Comparison of ENCODE assay signal across 18 mouse cellular contexts in the genomic region with DNA sequence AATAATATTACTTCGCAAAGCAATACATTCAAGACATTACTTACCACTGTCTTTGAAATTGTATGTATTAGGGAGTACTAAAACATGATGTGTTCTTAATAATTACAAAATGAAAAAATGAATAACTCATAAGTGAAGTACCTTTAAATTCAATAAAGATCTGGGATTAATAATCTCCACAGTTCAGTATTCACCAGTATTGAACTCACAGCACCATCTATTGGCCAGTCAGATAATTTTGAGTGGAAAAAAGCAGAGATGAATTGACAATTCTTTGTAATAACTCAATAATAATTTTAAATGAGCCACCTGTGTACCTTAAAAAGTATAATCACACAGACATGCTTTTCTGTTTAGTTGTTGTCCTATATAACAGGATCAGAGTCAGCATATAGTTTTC.
DNase-seq lines count a peak whose midpoint lies in the region; ATAC-seq and TF ChIP-seq lines count a peak whose summit lies in the region.
"Had no signal": no experiment of that assay in that cellular context is flagged by ENCODE, and none has a peak within 500 bp of the region (broad histone marks: within the 10 kb centered on the region; RNA-seq: fewer than 3 reads in every experiment).

No protein-coding gene starts in this region.

- no peak for TF ChIP-seq POLR2A in heart, adult 2 months (IDR thresholded peaks at IDR 0.05; ENCODE audit: insufficient read depth, low read depth, low read length)
- TF ChIP-seq POLR2A in CH12.LX (IDR thresholded peaks at IDR 0.05; ENCODE audit: low read depth, low read length) = no peak
- TF ChIP-seq POLR2A in brain, embryonic 14.5 days (IDR thresholded peaks at IDR 0.05; ENCODE audit: borderline replicate concordance, extremely low read depth, insufficient read depth, insufficient read length, poor library complexity, severe bottlenecking) = no peak
- no peak for TF ChIP-seq POLR2A in cerebellum, adult 2 months (IDR thresholded peaks at IDR 0.05; ENCODE audit: borderline replicate concordance, insufficient read depth, low read length)

- WGBS in heart, adult 2 months = 86% methylated on average over 1 of the region's 1 CpGs
- WGBS in lung, embryonic 14.5 days = 88% methylated on average over 1 of the region's 1 CpGs
- WGBS in cerebellum, adult 2 months = 95% methylated on average over 1 of the region's 1 CpGs

- no peak overlapping the region for H3K27ac ChIP-seq in heart, adult 2 months
- no peak overlapping the region for H3K27ac ChIP-seq in lung, embryonic 14.5 days (ENCODE audit: low read depth)
- no peak overlapping the region for H3K27ac ChIP-seq in CH12.LX (ENCODE audit: insufficient read depth, low read depth)
- H3K27ac ChIP-seq in cerebellum, adult 2 months (ENCODE audit: insufficient read depth, low read length) = no peak overlapping the region
- H3K27ac ChIP-seq: embryonic facial prominence, embryonic 15.5 days; kidney, embryonic 15.5 days; neural tube, embryonic 13.5 days had no signal

- dilution Hi-C loops in CH12.LX (cut with MboI; ENCODE audit: extremely low pct_ligation_motif_present, extremely low pct_unique_long_range_greater_than_20kb, low sequenced_read_pairs) = no loop called here

- intact Hi-C loops in heart, adult 2 months (cut with DNase I) = no loop called here

- TF ChIP-seq EP300 in heart, adult 2 months (IDR thresholded peaks at IDR 0.05; ENCODE audit: insufficient read depth, low read depth, low read length) = no peak
- no peak for TF ChIP-seq EP300 in CH12.LX (IDR thresholded peaks at IDR 0.05; ENCODE audit: low read length)

- DNase-seq in heart, adult 2 months = no peak
- DNase-seq in heart, adult 18-20 months = no peak
- peak; percentile 5 for DNase-seq in lung, embryonic 14.5 days
- DNase-seq in lung, postnatal 36 days = no peak
- no peak for DNase-seq in CH12.LX (ENCODE audit: extremely low read depth)
- peak; percentile 37 for DNase-seq in brain, embryonic 14.5 days (ENCODE audit: low read depth)
- DNase-seq in cerebellum, adult 2 months = no peak
- DNase-seq: adrenal gland, adult 2 months; cerebellum, adult 18-20 months; kidney, adult 11 months; thymus, postnatal 36 days had no signal

- peak; percentile 46 for TF ChIP-seq RAD21 in CH12.LX (IDR thresholded peaks at IDR 0.05; ENCODE audit: low read depth, low read length)

- no peak overlapping the region for H3K4me3 ChIP-seq in heart, adult 2 months
- H3K4me3 ChIP-seq in lung, embryonic 14.5 days (ENCODE audit: low read depth, low read length) = no peak overlapping the region
- no peak overlapping the region for H3K4me3 ChIP-seq in CH12.LX (replicated peaks in 1 of 3; ENCODE audit: low read depth in 2 of 3, low read length in 2 of 3, poor library complexity in 1 of 3)
- H3K4me3 ChIP-seq in cerebellum, adult 2 months (replicated peaks; ENCODE audit: insufficient read depth, low read depth, low read length) = no peak overlapping the region
- H3K4me3 ChIP-seq: embryonic facial prominence, embryonic 15.5 days; kidney, embryonic 15.5 days; myocyte; neural tube, embryonic 13.5 days had no signal

- in situ Hi-C loops in CH12.LX (cut with MboI; ENCODE audit: low pct_ligation_motif_present, low pct_unique_long_range_greater_than_20kb, low sequenced_read_pairs) = no loop called here

- H3K9me3 ChIP-seq in lung, embryonic 14.5 days (ENCODE audit: low read depth, low read length) = no peaks in the 10 kb centered on the region
- H3K9me3 ChIP-seq in CH12.LX (replicated peaks; ENCODE audit: low read length) = no peaks in the 10 kb centered on the region
- H3K9me3 ChIP-seq: embryonic facial prominence, embryonic 15.5 days; kidney, embryonic 15.5 days; neural tube, embryonic 13.5 days had no signal

- no peaks in the 10 kb centered on the region for H3K79me2 ChIP-seq in heart, adult 2 months (replicated peaks; ENCODE audit: control insufficient read depth, insufficient read depth, low read length)
- H3K79me2 ChIP-seq in CH12.LX (replicated peaks; ENCODE audit: control insufficient read depth, extremely low read depth, insufficient read depth, poor library complexity, severe bottlenecking) = no peaks in the 10 kb centered on the region

- H3K27me3 ChIP-seq in heart, adult 2 months (ENCODE audit: control insufficient read depth, insufficient read depth, low read length) = no peaks in the 10 kb centered on the region
- no peaks in the 10 kb centered on the region for H3K27me3 ChIP-seq in lung, embryonic 14.5 days (ENCODE audit: insufficient read depth, low read length)
- peaks cover 22% of the 10 kb centered on the region for H3K27me3 ChIP-seq in CH12.LX (replicated peaks)
- H3K27me3 ChIP-seq in cerebellum, adult 2 months (ENCODE audit: control insufficient read depth, insufficient read depth, low read length) = no peaks in the 10 kb centered on the region
- H3K27me3 ChIP-seq: embryonic facial prominence, embryonic 15.5 days; kidney, embryonic 15.5 days; neural tube, embryonic 13.5 days had no signal

- TF ChIP-seq CTCF in heart, adult 2 months (IDR thresholded peaks at IDR 0.05) = peak; percentile 37
- peak; percentile 11; the same call in 1 of the 2 replicates for TF ChIP-seq CTCF in lung, embryonic 14.5 days (IDR thresholded peaks at IDR 0.05; ENCODE audit: low read depth)
- peak in 1 of 2 experiments; percentile 55; a peak in 2 of 4 replicates for TF ChIP-seq CTCF in CH12.LX (conservative IDR thresholded peaks at IDR 0.05 in 1 of 2, IDR thresholded peaks at IDR 0.05 in 1 of 2; ENCODE audit: low read depth in 2 of 2, low read length in 2 of 2)
- TF ChIP-seq CTCF in brain, embryonic 14.5 days (IDR thresholded peaks at IDR 0.05; ENCODE audit: borderline replicate concordance, extremely low read depth, insufficient read depth, insufficient read length) = no peak
- TF ChIP-seq CTCF in cerebellum, adult 2 months (IDR thresholded peaks at IDR 0.05; ENCODE audit: borderline replicate concordance, insufficient read depth, low read depth, low read length) = no peak

- ATAC-seq in lung, embryonic 14.5 days (ENCODE audit: insufficient read depth) = no peak
- ATAC-seq: lung, postnatal 0 days had no signal

- no peak overlapping the region for H3K4me2 ChIP-seq in lung, embryonic 14.5 days
- no peak overlapping the region for H3K4me2 ChIP-seq in CH12.LX (ENCODE audit: insufficient read depth, low read depth, poor library complexity, severe bottlenecking)
- H3K4me2 ChIP-seq: embryonic facial prominence, embryonic 15.5 days; heart, embryonic 11.5 days; kidney, embryonic 15.5 days; midbrain, embryonic 11.5 days; neural tube, embryonic 13.5 days had no signal

- H3K4me1 ChIP-seq in heart, adult 2 months (ENCODE audit: control insufficient read depth, insufficient read depth, low read length) = no peaks in the 10 kb centered on the region
- no peaks in the 10 kb centered on the region for H3K4me1 ChIP-seq in lung, embryonic 14.5 days (ENCODE audit: insufficient read depth)
- H3K4me1 ChIP-seq in CH12.LX (ENCODE audit: control insufficient read depth in 1 of 2, insufficient read depth in 2 of 2) = no peaks in the 10 kb centered on the region
- no peaks in the 10 kb centered on the region for H3K4me1 ChIP-seq in cerebellum, adult 2 months (ENCODE audit: control insufficient read depth, insufficient read depth, low read length)
- H3K4me1 ChIP-seq: embryonic facial prominence, embryonic 15.5 days; kidney, embryonic 15.5 days; neural tube, embryonic 13.5 days had no signal

- H3K9ac ChIP-seq in heart, adult 2 months (ENCODE audit: low read depth, low read length) = no peak overlapping the region
- H3K9ac ChIP-seq in lung, embryonic 14.5 days = no peak overlapping the region
- no peak overlapping the region for H3K9ac ChIP-seq in CH12.LX (ENCODE audit: insufficient read depth, low read depth)
- H3K9ac ChIP-seq: embryonic facial prominence, embryonic 15.5 days; kidney, embryonic 15.5 days; neural tube, embryonic 13.5 days had no signal

- H3K36me3 ChIP-seq in heart, adult 2 months (ENCODE audit: control insufficient read depth, insufficient read depth, low read length) = no peaks in the 10 kb centered on the region
- H3K36me3 ChIP-seq in lung, embryonic 14.5 days (ENCODE audit: insufficient read depth) = no peaks in the 10 kb centered on the region
- no peaks in the 10 kb centered on the region for H3K36me3 ChIP-seq in CH12.LX (replicated peaks in 1 of 2; ENCODE audit: control insufficient read depth in 1 of 2, insufficient read depth in 1 of 2, low read length in 1 of 2)
- H3K36me3 ChIP-seq: embryonic facial prominence, embryonic 15.5 days; kidney, embryonic 15.5 days; neural tube, embryonic 13.5 days had no signal

TF ChIP-seq in CH12.LX, 34 proteins besides CTCF, POLR2A, EP300 and RAD21:
- TF ChIP-seq MEF2A (IDR thresholded peaks at IDR 0.05; ENCODE audit: borderline replicate concordance, low read depth, low read length) = no peak
- TF ChIP-seq NRF1 (IDR thresholded peaks at IDR 0.05; ENCODE audit: low read depth, low read length) = no peak
- TF ChIP-seq JUND (conservative IDR thresholded peaks at IDR 0.05; ENCODE audit: low read depth, low read length) = no peak
- TF ChIP-seq PAX5 (IDR thresholded peaks at IDR 0.05; ENCODE audit: low read length) = no peak

Comparison
In these comparisons a context has a peak if more than half of its experiments do, and no peak if none do; other contexts are left out.
1. DNase-seq: peak in lung, embryonic 14.5 days (single experiment) and brain, embryonic 14.5 days (single experiment); none in heart, adult 2 months (0 of 2), heart, adult 18-20 months (0 of 2), lung, postnatal 36 days (single experiment), CH12.LX (single experiment) and cerebellum, adult 2 months (0 of 2).
2. CTCF ChIP-seq: peak in heart, adult 2 months (single experiment) and lung, embryonic 14.5 days (single experiment); none in brain, embryonic 14.5 days (single experiment) and cerebellum, adult 2 months (single experiment).